10 mouse cellular contexts compared by ENCODE assay signal in genomic region chr5:140644263-140644662, GRCm38 (mm10). TPM values are rescaled to one million over a fixed set of nuclear protein-coding genes. Genes with fewer than 3 reads are reported as not detected.
A peak's percentile ranks its signal among the peaks of the same experiment; 100 is the strongest.
DNase-seq lines count a peak whose midpoint lies in the region; ATAC-seq and TF ChIP-seq lines count a peak whose summit lies in the region.
"Had no signal": no experiment of that assay in that cellular context is flagged by ENCODE, and none has a peak within 500 bp of the region (broad histone marks: within the 10 kb centered on the region; RNA-seq: fewer than 3 reads in every experiment).

No protein-coding gene starts in this region.

- H3K4me1 ChIP-seq in heart, embryonic 11.5 days (ENCODE audit: control insufficient read depth, insufficient read depth, low read length): peaks cover 55% of the 10 kb centered on the region
- peaks cover 35% of the 10 kb centered on the region for H3K4me1 ChIP-seq in lung, postnatal 0 days (ENCODE audit: insufficient read depth, low read depth, low read length)
- peaks cover 73% of the 10 kb centered on the region for H3K4me1 ChIP-seq in forebrain, embryonic 15.5 days

- 0 out of 2 replicates have a peak overlapping the region, but pooled peaks have one; percentile 1 for H3K4me3 ChIP-seq in heart, embryonic 11.5 days (ENCODE audit: low read depth, low read length)
- H3K4me3 ChIP-seq in lung, postnatal 0 days (ENCODE audit: low read depth, low read length): no peak overlapping the region
- no peak overlapping the region for H3K4me3 ChIP-seq in forebrain, embryonic 15.5 days

- 0 out of 2 replicates have a peak overlapping the region, but pooled peaks have one; percentile 15 for H3K27ac ChIP-seq in heart, embryonic 11.5 days (ENCODE audit: low read depth, low read length)
- no peak overlapping the region; the same call in 1 of the 2 replicates for H3K27ac ChIP-seq in lung, postnatal 0 days (ENCODE audit: low read length)
- no peak overlapping the region for H3K27ac ChIP-seq in forebrain, embryonic 15.5 days (replicated peaks)

- DNase-seq in heart, adult 9 months (ENCODE audit: low spot score in 2 of 2): no peak
- no peak for DNase-seq in lung, postnatal 0 days (ENCODE audit: low spot score)
- no peak for DNase-seq in lung, postnatal 25 days (ENCODE audit: low spot score)
- peak; percentile 54 for DNase-seq in lung, postnatal 10 days
- no peak for DNase-seq in cerebellum, postnatal 14 days
- no peak for DNase-seq in adrenal gland, postnatal 25 days
- DNase-seq: adrenal gland, adult 2 months had no signal

- TF ChIP-seq CTCF in lung, postnatal 0 days (IDR thresholded peaks at IDR 0.05): peak; percentile 49

- H3K27me3 ChIP-seq in heart, embryonic 11.5 days (ENCODE audit: control insufficient read depth, insufficient read depth, low read length): no peaks in the 10 kb centered on the region
- no peaks in the 10 kb centered on the region for H3K27me3 ChIP-seq in lung, postnatal 0 days (replicated peaks; ENCODE audit: insufficient read depth, low read length)
- H3K27me3 ChIP-seq in forebrain, embryonic 15.5 days: no peaks in the 10 kb centered on the region

- H3K9ac ChIP-seq in heart, embryonic 11.5 days (ENCODE audit: low read depth, low read length): no peak overlapping the region
- H3K9ac ChIP-seq in lung, postnatal 0 days (replicated peaks; ENCODE audit: low read depth): no peak overlapping the region
- H3K9ac ChIP-seq in forebrain, embryonic 15.5 days (replicated peaks): no peak overlapping the region

- WGBS in heart, embryonic 11.5 days (ENCODE audit: insufficient replicate concordance): 79% methylated on average over 6 of the region's 6 CpGs
- WGBS in lung, postnatal 0 days: 80% methylated on average over 6 of the region's 6 CpGs
- 86% methylated on average over 6 of the region's 6 CpGs for WGBS in forebrain, embryonic 15.5 days

- peak overlapping the region; percentile 36 for H3K4me2 ChIP-seq in heart, embryonic 11.5 days
- H3K4me2 ChIP-seq in lung, postnatal 0 days (replicated peaks; ENCODE audit: low read depth, low read length): no peak overlapping the region
- 0 out of 2 replicates have a peak overlapping the region, but pooled peaks have one; percentile 78 for H3K4me2 ChIP-seq in forebrain, embryonic 15.5 days (replicated peaks)

- no peaks in the 10 kb centered on the region; the same call in 1 of the 2 replicates for H3K36me3 ChIP-seq in heart, embryonic 11.5 days (ENCODE audit: control insufficient read depth, insufficient read depth, low read length)
- H3K36me3 ChIP-seq in lung, postnatal 0 days (ENCODE audit: insufficient read depth, low read length): no peaks in the 10 kb centered on the region; the same call in 1 of the 2 replicates
- peaks cover 14% of the 10 kb centered on the region for H3K36me3 ChIP-seq in forebrain, embryonic 15.5 days

- H3K9me3 ChIP-seq in heart, embryonic 11.5 days (replicated peaks; ENCODE audit: control insufficient read depth, low read length): no peaks in the 10 kb centered on the region
- no peaks in the 10 kb centered on the region for H3K9me3 ChIP-seq in lung, postnatal 0 days (ENCODE audit: low read length)
- no peaks in the 10 kb centered on the region for H3K9me3 ChIP-seq in forebrain, embryonic 15.5 days

- no peak for ATAC-seq in heart, embryonic 11.5 days (replicated peaks; ENCODE audit: insufficient number of reproducible peaks, low FRiP score, low TSS enrichment)
- no peak for ATAC-seq in lung, postnatal 0 days
- ATAC-seq in forebrain, embryonic 15.5 days (replicated peaks): no peak
- ATAC-seq: inflammation-experienced regulatory T-cells, adult 6 months had no signal

- no peak for TF ChIP-seq EP300 in lung, postnatal 0 days (IDR thresholded peaks at IDR 0.05)

RNA-seq across cellular contexts. Expression of gene Ttyh3, which starts 4.6 kb away (rescaled TPM):
- polyA plus RNA-seq in heart, embryonic 11.5 days (2014; fragmentation: Nextera tagmentation; extraction: Ambion mirVana): 26.7 and 28.8 TPM in 2 replicates
- 18.2 and 19.8 TPM in 2 replicates for polyA plus RNA-seq in lung, postnatal 0 days (2015; fragmentation: Nextera tagmentation; extraction: Ambion mirVana)
- polyA plus RNA-seq in forebrain, embryonic 15.5 days (2015; fragmentation: Nextera tagmentation; extraction: Ambion mirVana): 78.9 and 85.5 TPM in 2 replicates
- 121 and 195 TPM in 2 replicates for total RNA-seq in adrenal gland, postnatal 25 days (2021)

RNA-seq across cellular contexts. Expression of gene Lfng, which starts 37.1 kb away (rescaled TPM):
- polyA plus RNA-seq in heart, embryonic 11.5 days (2014; fragmentation: Nextera tagmentation; extraction: Ambion mirVana): 2.8 and 3.3 TPM in 2 replicates
- polyA plus RNA-seq in lung, postnatal 0 days (2015; fragmentation: Nextera tagmentation; extraction: Ambion mirVana): 23.1 and 25.5 TPM in 2 replicates
- 25.7 and 28.8 TPM in 2 replicates for polyA plus RNA-seq in forebrain, embryonic 15.5 days (2015; fragmentation: Nextera tagmentation; extraction: Ambion mirVana)
- total RNA-seq in adrenal gland, postnatal 25 days (2021): 9.6 and 16.8 TPM in 2 replicates

RNA-seq across cellular contexts. Expression of gene Iqce, which starts 57.9 kb away (rescaled TPM):
- 8.1 and 10.7 TPM in 2 replicates for polyA plus RNA-seq in heart, embryonic 11.5 days (2014; fragmentation: Nextera tagmentation; extraction: Ambion mirVana)
- 10.3 and 11.0 TPM in 2 replicates for polyA plus RNA-seq in lung, postnatal 0 days (2015; fragmentation: Nextera tagmentation; extraction: Ambion mirVana)
- polyA plus RNA-seq in forebrain, embryonic 15.5 days (2015; fragmentation: Nextera tagmentation; extraction: Ambion mirVana): 22.2 and 25.1 TPM in 2 replicates
- 21.9 and 36.2 TPM in 2 replicates for total RNA-seq in adrenal gland, postnatal 25 days (2021)
